Mouse (Mus musculus): Measurements from ENCODE around the gene Mn1. TPM values are rescaled to one million over a fixed set of nuclear protein-coding genes. Genes with fewer than 3 reads are reported as not detected.
A peak's percentile ranks its signal among the peaks of the same experiment; 100 is the strongest.

Mn1 gene
- 1.5 and 1.6 TPM in 2 replicates for polyA plus RNA-seq (2015; fragmentation: Nextera tagmentation; extraction: Ambion mirVana)

DNA sequence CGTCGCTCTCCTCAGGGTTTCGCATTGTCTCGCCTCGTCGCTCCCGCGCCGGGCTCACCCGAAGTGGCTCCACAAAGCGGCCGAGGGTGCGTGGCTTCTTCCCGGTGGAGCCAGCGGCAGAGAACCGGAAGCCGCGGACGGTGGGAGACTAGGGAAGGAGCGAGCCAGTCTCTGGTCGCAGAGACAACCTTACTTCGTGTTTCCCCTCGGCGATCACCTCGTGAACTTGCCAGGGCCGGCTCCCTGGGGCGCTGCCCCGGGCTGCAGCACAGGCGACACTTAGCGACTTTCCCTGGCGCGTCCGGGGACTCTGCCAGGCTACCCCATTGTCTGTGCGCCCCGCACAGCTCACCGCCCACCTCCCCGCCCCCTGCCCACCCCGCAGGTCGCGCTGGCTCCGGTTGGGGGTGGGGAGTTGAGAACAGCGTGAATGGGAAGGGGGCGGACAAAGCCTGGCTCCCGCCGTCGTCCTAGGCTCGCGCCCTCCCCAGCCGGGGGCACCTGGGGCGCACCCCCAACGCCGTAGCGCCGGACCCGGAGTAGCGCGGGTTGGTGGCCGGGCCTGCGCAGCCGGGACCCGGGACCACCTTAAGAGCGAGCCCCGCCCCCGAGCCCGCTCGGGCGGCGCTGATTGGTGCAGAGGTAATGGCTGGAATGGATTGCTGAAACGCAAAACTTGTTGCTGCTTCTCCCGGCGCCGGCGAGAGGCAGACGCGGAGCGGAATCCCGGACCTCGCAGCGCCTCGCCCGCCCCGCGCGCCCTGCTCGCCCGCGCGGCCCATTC, at the start of gene Mn1:
Mn1 (plus strand) TSS at position 772 of the 784 bp plus-strand sequence.
- 0 out of 2 replicates have a peak, but pooled peaks cover 5% of the 10 kb centered on the region for H3K36me3 ChIP-seq
- H3K9ac ChIP-seq = peak within 1 kb of the TSS; percentile 63
- peak; percentile 32 for DNase-seq
- peak within 1 kb of the TSS; percentile 61 for H3K4me3 ChIP-seq (replicated peaks)
- no peaks in the 10 kb centered on the region for H3K9me3 ChIP-seq (replicated peaks)
- peak; percentile 71 for ATAC-seq (ENCODE audit: low read depth)
- peak within 1 kb of the TSS; percentile 66 for H3K4me2 ChIP-seq
- peaks cover 20% of the 10 kb centered on the region for H3K4me1 ChIP-seq (replicated peaks)
- peaks cover 95% of the 10 kb centered on the region for H3K27me3 ChIP-seq
- under 1% methylated on average over 87 of the region's 88 CpGs for WGBS (ENCODE audit: insufficient replicate concordance)
- no peak within 1 kb of the TSS for H3K27ac ChIP-seq

- Histone ChIP-seq H3K27me3 (no peaks in the 10 kb centered on the region), H3K4me3 (replicated peaks) (no peak overlapping the region), H3K4me1 (replicated peaks) (no peaks in the 10 kb centered on the region), H3K9ac (no peak overlapping the region), H3K27ac (no peak overlapping the region), H3K9me3 (replicated peaks) (no peaks in the 10 kb centered on the region), H3K36me3 (peaks cover 70% of the 10 kb centered on the region), H3K4me2 (no peak overlapping the region)
- ATAC-seq (ENCODE audit: low read depth) = no peak
- DNase-seq = no peak
- 85% methylated on average over 11 of the region's 11 CpGs for WGBS (ENCODE audit: insufficient replicate concordance)
These were observed 49.1 kb upstream of the Mn1 start for GRCm38 (mm10) chr5:111367937-111368517.

GRCm38 (mm10) chr5:111368576-111368975, 48.6 kb upstream of the Mn1 start:
- Histone ChIP-seq H3K27me3 (no peaks in the 10 kb centered on the region), H3K36me3 (peaks cover 72% of the 10 kb centered on the region), H3K4me1 (replicated peaks) (no peaks in the 10 kb centered on the region), H3K4me3 (replicated peaks) (no peak overlapping the region), H3K9ac (no peak overlapping the region), H3K27ac (no peak overlapping the region), H3K4me2 (no peak overlapping the region), H3K9me3 (replicated peaks) (no peaks in the 10 kb centered on the region)
- DNase-seq (no peak), ATAC-seq (ENCODE audit: low read depth) (no peak)
- 89% methylated on average over 5 of the region's 5 CpGs for WGBS (ENCODE audit: insufficient replicate concordance)

GRCm38 (mm10) chr5:111375616-111376015, 41.5 kb upstream of the Mn1 start:
- Histone ChIP-seq H3K4me3 (replicated peaks) (no peak overlapping the region), H3K4me2 (no peak overlapping the region), H3K9me3 (replicated peaks) (no peaks in the 10 kb centered on the region), H3K27ac (no peak overlapping the region), H3K27me3 (no peaks in the 10 kb centered on the region), H3K36me3 (peaks cover 98% of the 10 kb centered on the region), H3K4me1 (replicated peaks) (no peaks in the 10 kb centered on the region), H3K9ac (no peak overlapping the region)
- 81% methylated on average over 4 of the region's 4 CpGs for WGBS (ENCODE audit: insufficient replicate concordance)
- ATAC-seq (ENCODE audit: low read depth) (no peak), DNase-seq (no peak)

GRCm38 (mm10) chr5:111376276-111377020, 40.7 kb upstream of the Mn1 start:
- ATAC-seq (ENCODE audit: low read depth) = no peak
- no peaks in the 10 kb centered on the region for H3K4me1 ChIP-seq (replicated peaks)

GRCm38 (mm10) chr5:111378126-111378993, 38.8 kb upstream of the Mn1 start:
- WGBS (ENCODE audit: insufficient replicate concordance) = 72% methylated on average over 7 of the region's 7 CpGs
- no peak overlapping the region for H3K27ac ChIP-seq

More at GRCm38 (mm10) chr5:111376276-111377020, 40.7 kb upstream of the Mn1 start:
- DNase-seq = no peak
- Histone ChIP-seq H3K36me3 (peaks cover 98% of the 10 kb centered on the region), H3K4me2 (no peak overlapping the region), H3K9me3 (replicated peaks) (no peaks in the 10 kb centered on the region), H3K27ac (no peak overlapping the region), H3K4me3 (replicated peaks) (no peak overlapping the region), H3K27me3 (no peaks in the 10 kb centered on the region), H3K9ac (no peak overlapping the region)
- WGBS (ENCODE audit: insufficient replicate concordance) = 89% methylated on average over 24 of the region's 24 CpGs

DNA sequence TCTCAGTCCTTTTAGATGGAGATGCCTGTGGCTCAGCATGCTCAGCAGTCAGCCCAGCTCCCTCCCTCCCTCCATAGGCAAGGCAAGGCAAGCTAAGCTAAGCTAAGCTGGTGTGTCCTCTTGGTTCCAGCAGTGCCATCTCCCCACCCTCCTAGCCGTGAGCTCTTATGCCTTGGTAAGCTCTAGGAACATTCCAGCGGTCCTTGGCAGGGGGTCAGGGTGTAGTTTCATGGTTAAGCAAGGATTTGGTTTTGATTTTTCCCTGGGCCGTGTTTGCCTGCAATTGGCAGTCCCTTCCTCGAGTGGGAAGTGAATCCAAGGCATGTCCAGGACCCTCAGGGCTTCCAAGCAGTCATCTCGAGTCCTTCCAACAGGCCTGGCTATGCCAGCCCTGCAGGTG, 33.8 kb upstream of the Mn1 start:
- Histone ChIP-seq H3K9ac (no peak overlapping the region), H3K9me3 (replicated peaks) (no peaks in the 10 kb centered on the region), H3K4me1 (replicated peaks) (no peaks in the 10 kb centered on the region), H3K27ac (no peak overlapping the region), H3K4me3 (replicated peaks) (no peak overlapping the region), H3K4me2 (no peak overlapping the region), H3K36me3 (peaks cover 96% of the 10 kb centered on the region), H3K27me3 (no peaks in the 10 kb centered on the region)
- 74% methylated on average over 5 of the region's 5 CpGs for WGBS (ENCODE audit: insufficient replicate concordance)
- ATAC-seq (ENCODE audit: low read depth) (no peak), DNase-seq (no peak)

More at GRCm38 (mm10) chr5:111378126-111378993, 38.8 kb upstream of the Mn1 start:
- no peaks in the 10 kb centered on the region for H3K27me3 ChIP-seq
- H3K9ac ChIP-seq = no peak overlapping the region
- H3K36me3 ChIP-seq = peaks cover 94% of the 10 kb centered on the region
- H3K4me3 ChIP-seq (replicated peaks) = no peak overlapping the region
- peak; percentile 41; the same call in 1 of the 2 replicates for ATAC-seq (ENCODE audit: low read depth)
- H3K9me3 ChIP-seq (replicated peaks) = no peaks in the 10 kb centered on the region
- DNase-seq = no peak
- H3K4me1 ChIP-seq (replicated peaks) = no peaks in the 10 kb centered on the region
- no peak overlapping the region for H3K4me2 ChIP-seq

DNA sequence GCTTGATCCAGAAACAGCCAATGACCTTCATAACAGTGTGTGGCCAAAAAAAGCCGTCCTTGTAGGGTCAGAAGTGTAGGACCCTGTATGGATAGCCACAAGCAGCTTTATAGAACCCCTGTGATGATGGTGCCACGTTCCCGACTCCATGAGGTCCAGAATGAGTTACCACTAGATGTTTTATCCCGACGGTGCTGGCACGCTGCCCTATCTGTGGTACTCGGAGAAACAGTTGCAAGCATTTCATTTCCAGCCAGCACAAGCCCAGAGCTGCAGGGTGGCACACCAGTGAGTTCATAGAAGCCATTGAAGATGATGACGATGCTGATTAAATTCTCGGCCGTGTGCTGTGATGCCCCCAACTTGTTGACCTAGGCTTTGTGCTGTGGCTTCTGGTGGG, 26.3 kb upstream of the Mn1 start:
- Histone ChIP-seq H3K4me2 (no peak overlapping the region), H3K36me3 (peaks cover 25% of the 10 kb centered on the region), H3K9ac (no peak overlapping the region), H3K4me1 (replicated peaks) (peaks cover 12% of the 10 kb centered on the region), H3K27me3 (no peaks in the 10 kb centered on the region), H3K4me3 (replicated peaks) (no peak overlapping the region), H3K9me3 (replicated peaks) (no peaks in the 10 kb centered on the region), H3K27ac (no peak overlapping the region)
- DNase-seq (no peak), ATAC-seq (ENCODE audit: low read depth) (no peak)
- WGBS (ENCODE audit: insufficient replicate concordance) = 86% methylated on average over 10 of the region's 10 CpGs

- Histone ChIP-seq H3K27ac (no peak overlapping the region), H3K9me3 (replicated peaks) (no peaks in the 10 kb centered on the region), H3K36me3 (peaks cover 19% of the 10 kb centered on the region), H3K27me3 (no peaks in the 10 kb centered on the region), H3K4me3 (replicated peaks) (no peak overlapping the region), H3K9ac (no peak overlapping the region), H3K4me2 (no peak overlapping the region), H3K4me1 (replicated peaks) (peaks cover 12% of the 10 kb centered on the region)
- DNase-seq (no peak), ATAC-seq (ENCODE audit: low read depth) (no peak)
- WGBS (ENCODE audit: insufficient replicate concordance) = 72% methylated on average over 6 of the region's 6 CpGs
These were observed 25.7 kb upstream of the Mn1 start for GRCm38 (mm10) chr5:111391485-111391884.

DNA sequence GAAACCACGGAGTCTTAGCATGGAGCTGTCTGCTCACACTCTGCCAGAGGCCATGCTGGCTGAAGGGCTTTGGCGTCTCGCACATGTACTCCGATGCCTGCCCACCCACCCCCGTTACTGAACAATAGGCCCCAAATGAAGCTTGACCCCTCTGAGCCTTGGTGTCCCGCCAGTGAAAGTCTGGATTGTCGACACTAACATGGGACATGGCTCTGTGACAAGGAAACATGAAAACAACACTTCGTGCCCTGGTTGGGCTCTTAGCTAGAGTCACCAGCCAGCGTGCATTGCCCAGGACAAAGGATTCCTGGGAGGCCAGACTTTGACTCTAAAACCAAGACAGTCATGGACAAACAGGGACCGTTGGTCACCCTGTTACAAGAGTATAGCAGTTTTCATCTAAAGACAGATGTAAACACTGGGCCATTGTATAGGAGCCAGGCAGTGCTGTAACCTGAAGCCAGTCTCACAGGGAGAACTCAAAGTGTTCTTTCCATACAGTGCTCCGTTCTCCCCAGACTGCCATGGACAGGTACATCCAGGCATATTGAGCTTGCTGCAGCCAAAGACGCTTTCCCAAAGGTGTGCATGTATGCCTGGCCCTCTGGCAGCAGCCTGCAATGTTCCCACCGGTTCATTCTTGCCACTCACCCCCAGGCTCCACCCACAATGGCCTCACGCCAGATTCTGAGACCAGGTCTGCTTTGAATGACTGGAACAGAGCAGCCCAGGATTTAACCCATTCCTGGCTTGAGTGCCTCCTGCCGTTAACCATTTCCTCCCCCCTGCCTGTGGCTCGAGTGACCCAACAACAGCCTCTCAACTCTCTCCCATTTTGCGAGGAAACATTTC, 23.6 kb upstream of the Mn1 start:
- Histone ChIP-seq H3K4me1 (replicated peaks) (peaks cover 12% of the 10 kb centered on the region), H3K4me3 (replicated peaks) (no peak overlapping the region), H3K27ac (no peak overlapping the region), H3K9ac (no peak overlapping the region), H3K4me2 (peak overlapping the region; percentile 29; the same call in 1 of the 2 replicates), H3K27me3 (peaks cover 15% of the 10 kb centered on the region), H3K36me3 (no peaks in the 10 kb centered on the region), H3K9me3 (replicated peaks) (no peaks in the 10 kb centered on the region)
- DNase-seq = no peak
- 40% methylated on average over 17 of the region's 17 CpGs for WGBS (ENCODE audit: insufficient replicate concordance)
- ATAC-seq (ENCODE audit: low read depth) = peak; percentile 40; the same call in 1 of the 2 replicates

Data from liver, embryonic 13.5 days (tissue).